Mouse (Mus musculus) stomach, embryonic 16.5 days (tissue): Measurements from ENCODE around the gene Cmpk1. TPM values are rescaled to one million over a fixed set of nuclear protein-coding genes. Genes with fewer than 3 reads are reported as not detected.
"Not testable (repeated sequence)": the region's sequence is repeated elsewhere in the genome, so short reads cannot be mapped to it uniquely, and the experiment has no call there.

ENCODE experiments used
- ATAC-seq: fragments of 200-750 bp; cut with Nextera tagmentation; 2 replicates; pipeline ENCODE4 v1.8.0; 2017; ENCODE audit warnings: moderate number of reproducible peaks, moderate TSS enrichment; ENCODE audit not compliant: insufficient read depth, low FRiP score
- H3K27ac ChIP-seq: fragments of 300-500 bp; sonication (generic); 2 replicates; pipeline ENCODE4 v1.5.1; 2014; ENCODE audit warnings: low read length
- H3K27me3 ChIP-seq: fragments of 300-500 bp; sonication (generic); 2 replicates; pipeline ENCODE4 v1.6.1; 2014; ENCODE audit warnings: low read length, control low read depth, mixed read lengths; ENCODE audit not compliant: control insufficient read depth, insufficient read depth
- H3K36me3 ChIP-seq: fragments of 300-500 bp; sonication (generic); 2 replicates; pipeline ENCODE4 v1.6.1; 2014; ENCODE audit warnings: low read length; ENCODE audit not compliant: control insufficient read depth, insufficient read depth
- H3K4me1 ChIP-seq: fragments of 300-500 bp; sonication (generic); 2 replicates; pipeline ENCODE4 v1.6.1; 2014; ENCODE audit warnings: low read length, control low read depth, mixed read lengths; ENCODE audit not compliant: control insufficient read depth, insufficient read depth
- H3K4me2 ChIP-seq: fragments of 300-500 bp; sonication (generic); 2 replicates; pipeline ENCODE4 v1.6.1; 2014; ENCODE audit warnings: low read depth, low read length, mixed read lengths
- H3K4me3 ChIP-seq: fragments of 300-500 bp; sonication (generic); replicated peaks from 2 replicates; pipeline ENCODE4 v1.5.1; 2014; ENCODE audit warnings: mild to moderate bottlenecking, low read length
- H3K9ac ChIP-seq: fragments of 300-500 bp; sonication (generic); 2 replicates; pipeline ENCODE4 v1.6.1; 2014; ENCODE audit warnings: low read length
- H3K9me3 ChIP-seq: fragments of 300-500 bp; sonication (generic); replicated peaks from 2 replicates; pipeline ENCODE4 v1.6.1; 2016; ENCODE audit warnings: low read length, control low read depth; ENCODE audit not compliant: control insufficient read depth
- WGBS: fragments of 180-500 bp; shearing (Covaris S2); extraction: QIAGEN DNeasy Blood & Tissue Kit; methylation state at CpG from one replicate; pipeline ENCODE4 v1.1.7; 2014; 5-methylcytosine and 5-hydroxymethylcytosine counted together
- polyA plus RNA-seq: library from polyadenylated mRNA; unstranded; fragments of >200 nt; fragmentation: Nextera tagmentation; extraction: Ambion mirVana; gene quantifications from 2 replicates; pipeline ENCODE4 v1.2.1, GENCODE M21; 2015

Gene Cmpk1
- polyA plus RNA-seq, 1 experiment from 2014 or later = 123 TPM

- peak overlapping the region; percentile 100 for H3K27ac ChIP-seq
- WGBS = 0% methylated on average over 8 of the region's 8 CpGs
- peak overlapping the region; percentile 84 for H3K4me3 ChIP-seq
- H3K4me1 ChIP-seq = peaks cover 3% of the 10 kb centered on the region; the same call in 1 of the 2 replicates
- H3K4me2 ChIP-seq = peak overlapping the region; percentile 59
- H3K36me3 ChIP-seq = no peaks in the 10 kb centered on the region
- no peaks in the 10 kb centered on the region for H3K9me3 ChIP-seq
- H3K27me3 ChIP-seq = no peaks in the 10 kb centered on the region
- 0 out of 2 replicates have a peak, but pooled peaks have one; percentile 9 for ATAC-seq
- peak overlapping the region; percentile 97 for H3K9ac ChIP-seq
These were observed 840 bp downstream of the Cmpk1 start for GRCm38 (mm10) chr4:114986211-114986590.

DNA sequence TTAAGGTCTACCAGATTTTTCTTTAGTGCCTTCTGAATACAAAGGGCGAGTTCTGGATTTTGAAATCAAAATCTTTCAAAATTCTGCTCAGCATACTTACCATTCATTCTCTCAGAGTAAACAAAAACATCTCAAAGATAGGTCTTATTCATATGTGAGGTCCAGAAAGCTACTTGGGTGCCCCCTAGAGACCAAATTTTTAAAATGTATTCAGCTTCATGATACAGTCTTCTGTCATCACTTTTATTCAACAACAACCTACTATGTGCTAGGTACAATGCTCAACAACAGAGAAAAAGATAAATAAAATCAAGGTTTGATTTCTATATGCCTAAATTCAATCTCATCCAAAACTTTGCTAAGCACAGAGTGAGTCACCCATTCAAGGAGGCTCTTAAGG, 4.0 kb downstream of the Cmpk1 start:
- no peak overlapping the region for H3K27ac ChIP-seq

GRCm38 (mm10) chr4:114982619-114983018, 4.4 kb downstream of the Cmpk1 start:
- Histone ChIP-seq H3K27me3 (no peaks in the 10 kb centered on the region), H3K27ac (no peak overlapping the region), H3K9ac (no peak overlapping the region), H3K36me3 (no peaks in the 10 kb centered on the region), H3K9me3 (no peaks in the 10 kb centered on the region), H3K4me2 (no peak overlapping the region), H3K4me1 (peaks cover 3% of the 10 kb centered on the region; the same call in 1 of the 2 replicates), H3K4me3 (no peak overlapping the region)
- 88% methylated on average over 1 of the region's 1 CpGs for WGBS
- no peak for ATAC-seq

More for the DNA sequence above, 4.0 kb downstream of the Cmpk1 start:
- Histone ChIP-seq H3K9ac (no peak overlapping the region), H3K9me3 (no peaks in the 10 kb centered on the region), H3K4me2 (no peak overlapping the region), H3K36me3 (no peaks in the 10 kb centered on the region), H3K4me1 (peaks cover 3% of the 10 kb centered on the region; the same call in 1 of the 2 replicates), H3K27me3 (no peaks in the 10 kb centered on the region), H3K4me3 (no peak overlapping the region)
- no peak for ATAC-seq
- 92% methylated on average over 1 of the region's 1 CpGs for WGBS

DNA sequence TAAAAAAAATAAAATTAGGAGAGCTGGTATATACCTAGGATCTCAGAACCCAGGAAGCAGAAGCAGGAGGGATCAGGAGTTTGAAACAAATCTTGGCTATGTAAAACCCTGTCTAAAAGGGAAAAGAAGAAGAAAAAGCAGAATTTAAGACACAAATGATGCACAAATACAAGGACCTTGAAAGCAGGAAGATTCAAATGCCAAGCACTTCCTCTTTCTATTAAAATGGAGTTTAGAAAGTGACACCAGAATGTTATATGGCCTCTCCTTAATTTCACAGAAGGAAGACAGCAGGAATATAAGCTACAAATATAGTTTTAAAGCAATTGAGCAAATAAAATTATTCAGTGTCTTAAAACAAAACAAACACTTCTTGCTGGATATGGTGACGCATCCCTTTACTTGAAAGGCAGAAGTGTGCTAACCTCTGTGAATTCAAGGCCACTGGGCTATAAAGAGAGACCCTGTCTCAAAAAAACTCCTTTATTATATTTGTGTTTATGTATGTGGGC, 13.8 kb downstream of the Cmpk1 start:
- no peak for ATAC-seq
- H3K4me3 ChIP-seq = no peak overlapping the region
- 84% methylated on average over 1 of the region's 1 CpGs for WGBS
- peaks cover 9% of the 10 kb centered on the region; the same call in 1 of the 2 replicates for H3K36me3 ChIP-seq
- no peak overlapping the region for H3K4me2 ChIP-seq
- H3K4me1 ChIP-seq = no peaks in the 10 kb centered on the region
- H3K27ac ChIP-seq = no peak overlapping the region
- no peak overlapping the region for H3K9ac ChIP-seq
- H3K9me3 ChIP-seq = no peaks in the 10 kb centered on the region
- H3K27me3 ChIP-seq = no peaks in the 10 kb centered on the region

- ATAC-seq = no peak
- Histone ChIP-seq H3K36me3 (peaks cover 9% of the 10 kb centered on the region; the same call in 1 of the 2 replicates), H3K27me3 (no peaks in the 10 kb centered on the region), H3K27ac (no peak overlapping the region), H3K9ac (no peak overlapping the region), H3K4me3 (no peak overlapping the region), H3K4me1 (no peaks in the 10 kb centered on the region), H3K4me2 (no peak overlapping the region), H3K9me3 (no peaks in the 10 kb centered on the region)
- WGBS = 94% methylated on average over 5 of the region's 5 CpGs
These were observed 16.3 kb downstream of the Cmpk1 start for GRCm38 (mm10) chr4:114970736-114971135.

DNA sequence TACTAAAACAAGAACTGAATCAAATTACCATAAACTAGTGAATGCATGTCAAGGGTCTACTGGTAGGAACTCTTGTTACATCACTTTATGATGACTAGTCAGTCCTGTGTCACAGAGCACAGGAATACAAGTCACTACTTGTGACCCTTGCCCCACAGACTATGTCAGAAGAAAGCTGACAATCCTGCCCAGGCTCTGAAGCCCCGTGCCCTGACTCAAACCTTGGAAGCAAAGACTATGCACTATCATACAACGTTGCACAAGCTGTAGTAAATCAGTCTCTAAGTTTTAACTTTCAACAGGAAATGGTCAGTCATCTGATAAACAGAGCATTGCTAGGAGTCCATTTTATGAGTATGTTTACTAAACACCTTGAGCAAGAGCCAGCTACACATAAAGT, 26.2 kb downstream of the Cmpk1 start:
- ATAC-seq, H3K9me3 ChIP-seq: not testable (repeated sequence)
- WGBS = 56% methylated on average over 2 of the region's 2 CpGs

GRCm38 (mm10) chr4:114959533-114959932, 27.5 kb downstream of the Cmpk1 start:
- Histone ChIP-seq H3K4me1 (no peaks in the 10 kb centered on the region), H3K27ac (no peak overlapping the region), H3K4me3 (no peak overlapping the region), H3K4me2 (no peak overlapping the region), H3K9ac (no peak overlapping the region), H3K27me3 (no peaks in the 10 kb centered on the region), H3K9me3 (no peaks in the 10 kb centered on the region), H3K36me3 (peaks cover 8% of the 10 kb centered on the region; the same call in 1 of the 2 replicates)
- WGBS = 68% methylated on average over 2 of the region's 2 CpGs
- no peak for ATAC-seq

More for the DNA sequence above, 26.2 kb downstream of the Cmpk1 start:
- not testable (repeated sequence) for H3K36me3 ChIP-seq, H3K4me1 ChIP-seq, H3K27me3 ChIP-seq, H3K9ac ChIP-seq, H3K4me3 ChIP-seq, H3K27ac ChIP-seq, H3K4me2 ChIP-seq

DNA sequence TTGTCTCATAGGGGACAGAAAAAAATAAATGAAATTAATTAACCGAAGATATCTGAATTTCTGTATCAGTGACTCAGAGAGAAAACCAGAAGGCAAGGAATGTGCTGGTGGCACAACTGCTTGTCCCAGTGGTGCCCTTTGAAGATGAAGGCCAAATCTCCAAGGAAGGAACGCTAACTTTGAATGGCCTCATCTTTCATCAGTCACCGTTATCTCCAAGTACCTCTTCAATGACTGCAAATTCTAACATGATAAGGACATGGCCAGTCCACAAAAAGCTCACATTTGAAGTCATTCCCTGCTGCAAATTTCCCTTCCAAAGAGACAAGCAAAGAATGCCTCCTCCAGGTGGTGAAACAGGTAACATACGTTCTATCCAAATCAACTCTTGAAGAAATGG, 28.3 kb downstream of the Cmpk1 start:
- H3K4me3 ChIP-seq = no peak overlapping the region
- ATAC-seq = no peak
- H3K27me3 ChIP-seq = no peaks in the 10 kb centered on the region
- H3K4me2 ChIP-seq = no peak overlapping the region
- peaks cover 8% of the 10 kb centered on the region; the same call in 1 of the 2 replicates for H3K36me3 ChIP-seq
- no peak overlapping the region for H3K9ac ChIP-seq
- H3K4me1 ChIP-seq = no peaks in the 10 kb centered on the region
- 88% methylated on average over 4 of the region's 4 CpGs for WGBS
- no peaks in the 10 kb centered on the region for H3K9me3 ChIP-seq
- H3K27ac ChIP-seq = no peak overlapping the region

GRCm38 (mm10) chr4:114958231-114958630, 28.8 kb downstream of the Cmpk1 start:
- Histone ChIP-seq H3K9ac (no peak overlapping the region), H3K9me3 (no peaks in the 10 kb centered on the region), H3K36me3 (peaks cover 8% of the 10 kb centered on the region; the same call in 1 of the 2 replicates), H3K4me1 (no peaks in the 10 kb centered on the region), H3K27me3 (no peaks in the 10 kb centered on the region), H3K4me3 (no peak overlapping the region), H3K4me2 (no peak overlapping the region), H3K27ac (no peak overlapping the region)
- 74% methylated on average over 2 of the region's 2 CpGs for WGBS
- ATAC-seq = no peak
